7 mouse cellular contexts compared by ENCODE assay signal in the genomic region with DNA sequence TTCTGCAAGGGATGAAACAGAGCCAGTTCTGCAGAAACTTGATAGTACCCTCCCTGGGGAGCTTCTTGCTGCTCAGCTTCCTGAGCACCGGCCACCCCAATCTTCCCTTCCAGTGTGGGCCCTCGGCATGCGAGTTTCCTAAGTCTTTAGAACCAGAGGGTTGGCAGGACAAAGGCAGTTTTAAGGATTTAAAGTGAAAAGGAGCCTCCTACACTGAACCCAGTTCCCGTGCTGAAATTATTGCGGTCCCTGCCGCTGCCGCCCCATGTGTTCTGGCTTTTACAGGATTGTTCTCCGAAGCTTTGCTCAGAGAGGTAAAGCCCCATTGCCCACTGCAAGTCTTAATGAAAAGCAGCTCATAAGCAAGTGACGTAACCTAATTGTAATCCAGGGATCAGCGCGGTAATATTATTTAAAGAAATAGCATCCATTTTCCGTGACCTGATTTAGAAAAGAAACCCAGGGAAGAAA. TPM values are rescaled to one million over a fixed set of nuclear protein-coding genes. Genes with fewer than 3 reads are reported as not detected.
DNase-seq lines count a peak whose midpoint lies in the region; ATAC-seq and TF ChIP-seq lines count a peak whose summit lies in the region.

No protein-coding gene starts in this region.

- DNase-seq in left cerebral cortex, adult 2 months (ENCODE audit: extremely low spot score in 1 of 2, low spot score in 2 of 2), result no peak
- DNase-seq in left cerebral cortex, postnatal 10 days (ENCODE audit: extremely low spot score in 1 of 2, low spot score in 2 of 2), result no peak
- DNase-seq in forebrain, embryonic 14.5 days (ENCODE audit: low spot score), result peak; percentile 64
- DNase-seq in kidney, postnatal 10 days, result peak; percentile 36
- DNase-seq in retina, postnatal 7 days (ENCODE audit: low read depth, low spot score), result peak; percentile 82
- no peak for DNase-seq in right cerebral cortex, postnatal 25 days
- no peak for DNase-seq in cerebellum, postnatal 4 days (ENCODE audit: low spot score in 2 of 2)

- intact Hi-C loops in left cerebral cortex, adult 2 months (cut with DNase I), result no loop called here
- intact Hi-C loops in left cerebral cortex, postnatal 10 days (cut with DNase I), result no loop called here

- peak overlapping the region; percentile 37 for H3K4me3 ChIP-seq in left cerebral cortex, adult 2 months
- H3K4me3 ChIP-seq in forebrain, embryonic 14.5 days (ENCODE audit: low read depth, low read length), result peak overlapping the region; percentile 14

- no peaks in the 10 kb centered on the region for H3K9me3 ChIP-seq in forebrain, embryonic 14.5 days (replicated peaks; ENCODE audit: control insufficient read depth, low read length)

- no peak for TF ChIP-seq CTCF in left cerebral cortex, adult 2 months (IDR thresholded peaks at IDR 0.05)

- H3K9ac ChIP-seq in forebrain, embryonic 14.5 days (ENCODE audit: low read length), result peak overlapping the region; percentile 45

- H3K4me1 ChIP-seq in forebrain, embryonic 14.5 days (ENCODE audit: control insufficient read depth, insufficient read depth, low read length), result peaks cover 10% of the 10 kb centered on the region; the same call in 1 of the 2 replicates

- no peaks in the 10 kb centered on the region for H3K36me3 ChIP-seq in forebrain, embryonic 14.5 days (ENCODE audit: control insufficient read depth, insufficient read depth, low read length)

- no peaks in the 10 kb centered on the region for H3K27me3 ChIP-seq in forebrain, embryonic 14.5 days (replicated peaks; ENCODE audit: control insufficient read depth, insufficient read depth, low read length)

- peak; percentile 67; the same call in 1 of the 2 replicates for ATAC-seq in forebrain, embryonic 14.5 days

- H3K4me2 ChIP-seq in forebrain, embryonic 14.5 days (ENCODE audit: low read length), result peak overlapping the region; percentile 45

- peak overlapping the region; percentile 78 for H3K27ac ChIP-seq in left cerebral cortex, adult 2 months
- peak overlapping the region; percentile 68; the same call in 1 of the 2 replicates for H3K27ac ChIP-seq in forebrain, embryonic 14.5 days (ENCODE audit: low read depth, low read length)

- WGBS in forebrain, embryonic 14.5 days, result 10% methylated on average over 12 of the region's 12 CpGs

RNA-seq across cellular contexts. Expression of a gene that starts 32.6 kb away (rescaled TPM):
- 100 to 1,000 TPM; 109 to 115 TPM for total RNA-seq in left cerebral cortex, adult 2 months (2021)
- total RNA-seq in left cerebral cortex, postnatal 10 days (2021), result 10 to 100 TPM; 87.6 to 89.7 TPM
- 17.8 and 19.6 TPM in 2 replicates for polyA plus RNA-seq in forebrain, embryonic 14.5 days (2014; fragmentation: Nextera tagmentation; extraction: Ambion mirVana)

Comparison
In these comparisons a context has a peak if more than half of its experiments do, and no peak if none do; other contexts are left out.
1. DNase-seq: peak in forebrain, embryonic 14.5 days (single experiment), kidney, postnatal 10 days (single experiment) and retina, postnatal 7 days (single experiment); none in left cerebral cortex, adult 2 months (0 of 2), left cerebral cortex, postnatal 10 days (0 of 2), right cerebral cortex, postnatal 25 days (single experiment) and cerebellum, postnatal 4 days (0 of 2).